Mouse (Mus musculus) gastrocnemius, adult 2 months (tissue): ENCODE data around the gene Gm38393. TPM values are rescaled to one million over a fixed set of nuclear protein-coding genes. Genes with fewer than 3 reads are reported as not detected.

Source experiments
- DNase-seq: peaks from one replicate; pipeline ENCODE4 v3.0.0; 2022
- H3K27ac ChIP-seq: fragments of 200-600 bp; 2 replicates; pipeline ENCODE4 v1.8.1; 2022; ENCODE audit warnings: mild to moderate bottlenecking
- H3K4me3 ChIP-seq: fragments of 200-600 bp; 2 replicates; pipeline ENCODE4 v1.8.1; 2022; ENCODE audit warnings: mild to moderate bottlenecking, moderate library complexity
- CTCF ChIP-seq: fragments of 200-600 bp; IDR thresholded peaks from 2 replicates; pipeline ENCODE4 v1.8.1; 2022; ENCODE audit warnings: antibody characterized with exemption, mild to moderate bottlenecking, moderate library complexity
- intact Hi-C: fragments of 180-260 bp; cut with DNase I; formaldehyde crosslinking; loops from one replicate; pipeline ENCODE4 v1.15.1; 2025
- long read RNA-seq, 2 experiments: library from polyadenylated mRNA; stranded (forward); transcript quantifications; one replicate each; pipeline ENCODE4 v2.0.0; 2021
- total RNA-seq, 2 experiments: library from RNA; stranded (reverse); gene quantifications; 2 replicates each; pipeline ENCODE4 v1.2.3; 2021

Gm38393 gene
- total RNA-seq: 1 to 10 TPM; 3.9 to 5.4 TPM
- long read RNA-seq, experiment 1: 0 reads
- long read RNA-seq, experiment 2: 0 reads

- peak within 1 kb of the TSS; percentile 81 for H3K4me3 ChIP-seq
- H3K27ac ChIP-seq: peak within 1 kb of the TSS; percentile 73
- TF ChIP-seq CTCF: no peak
- peak; percentile 76 for DNase-seq
- intact Hi-C loops: no loop called here
These were observed at the start of gene Gm38393, which contains the start of gene Snurf for GRCm38 (mm10) chr7:60004606-60005330. TSS of gene Gm38393 (minus strand) at chr7:60005064. TSS of gene Snurf (minus strand) at chr7:60005049.

DNA sequence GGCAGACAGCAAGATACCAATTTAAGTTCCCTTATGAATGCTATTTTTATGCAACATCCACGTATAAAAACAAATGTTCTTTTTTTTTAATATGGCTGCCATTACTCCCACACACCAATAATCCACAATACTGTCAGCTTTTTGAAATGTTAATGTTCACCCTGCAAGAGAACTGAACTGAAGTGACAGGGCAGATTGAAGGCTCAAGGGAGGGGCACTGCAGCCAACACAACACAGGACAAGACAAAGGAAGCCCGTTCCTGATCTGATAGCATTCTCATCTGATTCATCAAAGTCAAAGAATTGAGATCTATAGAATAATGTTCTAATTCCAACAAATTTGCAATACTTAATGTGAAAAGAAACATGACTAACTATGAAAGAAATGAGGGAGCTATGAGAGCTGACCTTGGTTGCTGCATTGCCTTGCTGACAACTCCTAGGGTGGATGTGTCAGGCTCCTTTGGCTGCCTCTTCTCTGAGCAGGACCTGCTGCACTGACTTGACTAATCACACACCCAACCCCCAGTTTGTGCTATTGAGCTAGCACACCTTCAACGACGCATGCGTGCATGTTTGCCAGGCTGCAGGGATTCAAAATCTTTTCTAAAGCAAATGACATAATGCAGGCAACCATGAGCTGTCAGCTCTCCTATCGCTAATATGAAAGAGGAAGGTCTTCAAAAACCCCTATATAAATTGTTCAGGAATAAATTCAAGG, 42.8 kb upstream of the Gm38393 start:
- Histone ChIP-seq H3K4me3 (no peak overlapping the region), H3K27ac (no peak overlapping the region)
- no peak for DNase-seq
- TF ChIP-seq CTCF: no peak
- intact Hi-C loops: no loop called here

- DNase-seq: no peak
- TF ChIP-seq CTCF: no peak
These were observed 8.3 kb upstream of the Gm38393 start for GRCm38 (mm10) chr7:60013186-60013585.

DNA sequence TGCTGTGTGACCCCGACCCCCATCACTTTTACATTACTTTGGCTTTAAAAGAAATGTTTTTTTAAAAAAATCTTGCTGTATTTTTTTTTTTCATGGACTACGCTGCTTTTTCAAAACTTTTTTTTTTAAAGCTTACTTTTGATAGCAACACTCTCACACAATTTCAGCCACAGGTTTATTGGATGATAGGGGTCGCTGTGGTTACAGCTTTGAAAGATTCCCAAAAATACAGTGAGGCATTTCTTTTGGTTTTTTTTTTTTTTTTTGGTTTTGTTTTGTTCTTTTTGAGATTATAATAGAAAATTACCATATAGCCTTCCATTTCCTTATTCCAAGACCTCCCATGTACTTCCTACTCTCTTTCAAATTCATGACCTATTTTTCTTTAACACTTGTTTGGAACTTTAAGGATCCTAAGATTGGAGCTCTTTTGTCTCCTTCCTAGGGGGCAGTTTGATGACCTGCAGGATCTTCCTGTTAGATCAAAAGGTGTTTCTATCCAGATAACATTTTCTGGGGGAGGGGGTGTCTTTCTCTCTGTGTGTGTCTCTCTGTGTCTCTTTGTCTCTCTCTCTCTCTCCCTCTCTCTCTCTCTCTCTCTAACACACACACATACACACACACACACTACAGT, 3.0 kb upstream of the Gm38393 start:
- Histone ChIP-seq H3K4me3 (no peak overlapping the region), H3K27ac (no peak overlapping the region)
- DNase-seq: no peak
- intact Hi-C loops: no loop called here
- TF ChIP-seq CTCF: no peak

More at GRCm38 (mm10) chr7:60013186-60013585, 8.3 kb upstream of the Gm38393 start:
- no peak overlapping the region for H3K27ac ChIP-seq
- H3K4me3 ChIP-seq: no peak overlapping the region
- intact Hi-C loops: no loop called here

- Histone ChIP-seq H3K4me3 (no peak overlapping the region), H3K27ac (no peak overlapping the region)
- intact Hi-C loops: no loop called here
- TF ChIP-seq CTCF: no peak
- DNase-seq: no peak
These were observed 1.4 kb upstream of the Gm38393 start for GRCm38 (mm10) chr7:60006262-60006661.

DNA sequence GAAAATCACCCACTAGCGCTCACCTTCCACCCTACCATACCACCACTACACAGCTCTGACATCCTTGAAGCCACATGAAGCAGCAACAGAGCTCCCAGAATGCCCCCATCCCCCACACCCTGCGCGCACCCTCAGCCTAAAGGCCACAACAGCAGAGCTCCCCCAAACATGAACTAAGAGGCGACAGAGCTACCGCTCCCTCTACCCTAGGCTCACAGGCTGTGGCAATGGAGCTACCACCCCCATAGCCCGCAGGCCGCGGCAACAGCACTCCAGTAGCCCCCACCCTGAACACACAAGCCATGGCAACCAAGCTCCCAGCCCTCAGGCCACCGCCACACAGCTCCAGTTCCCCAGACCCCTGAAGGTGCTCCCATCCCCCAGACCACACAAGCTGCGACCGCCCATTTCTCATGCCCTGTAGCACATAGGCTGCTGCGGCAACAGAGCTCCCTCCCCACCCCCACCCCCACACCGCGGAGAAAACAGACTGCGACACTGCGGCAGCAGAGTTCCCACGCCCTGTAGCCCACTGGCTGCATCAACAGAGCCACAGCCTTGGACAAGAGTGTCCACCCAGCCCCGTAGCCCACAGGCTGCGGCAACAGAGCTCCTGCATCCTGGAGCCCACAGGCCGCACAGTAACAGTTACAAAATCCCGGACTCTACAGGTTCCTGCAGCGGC, 801 bp downstream of the Gm38393 start:
- TF ChIP-seq CTCF: no peak
- intact Hi-C loops: no loop called here
- peak; percentile 30 for DNase-seq
- Histone ChIP-seq H3K4me3 (peak overlapping the region; percentile 81), H3K27ac (peak overlapping the region; percentile 73)

- Histone ChIP-seq H3K27ac (no peak overlapping the region), H3K4me3 (peak overlapping the region; percentile 81)
- intact Hi-C loops: no loop called here
- no peak for TF ChIP-seq CTCF
- no peak for DNase-seq
These were observed 1.6 kb downstream of the Gm38393 start for GRCm38 (mm10) chr7:60003006-60003865.

DNA sequence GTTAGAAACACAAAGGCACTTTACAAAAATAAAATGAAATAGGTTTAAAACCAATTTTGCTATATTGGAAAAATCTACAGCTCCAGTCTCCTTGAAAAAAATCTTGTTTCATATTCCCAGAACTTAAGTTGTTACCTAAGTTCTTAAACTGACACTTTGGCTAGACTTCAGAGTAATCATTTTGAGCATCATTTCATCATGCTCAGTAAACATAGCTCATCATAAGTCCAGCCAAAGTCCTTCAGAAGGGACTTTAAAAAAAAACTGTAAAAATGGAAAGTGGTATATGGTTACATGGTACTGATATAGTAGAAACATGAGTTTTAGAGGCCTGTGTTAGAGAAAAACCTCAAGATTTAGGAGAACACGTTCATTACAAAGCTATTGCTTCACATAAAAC, 26.2 kb downstream of the Gm38393 start:
- intact Hi-C loops: no loop called here

More for the DNA sequence above, 26.2 kb downstream of the Gm38393 start:
- TF ChIP-seq CTCF: no peak
- no peak for DNase-seq
- Histone ChIP-seq H3K4me3 (no peak overlapping the region), H3K27ac (no peak overlapping the region)

Other genes with a start within 250 kb of the Gm38393 start
- 100 to 1,000 TPM; 155 to 244 TPM for gene Snurf, start within 50 bp of the Gm38393 start, total RNA-seq
- 10 to 100 TPM; 59.5 to 85.5 TPM for gene Snrpn, start 135.2 kb upstream of the Gm38393 start, total RNA-seq